Mouse (Mus musculus) B cell, adult (primary cell): Measurements from ENCODE around the gene Kansl3. TPM values are rescaled to one million over a fixed set of nuclear protein-coding genes. Genes with fewer than 3 reads are reported as not detected.

Experiments
- total RNA-seq: library from RNA; stranded (reverse); gene quantifications from 4 replicates; pipeline ENCODE4 v1.2.4, GENCODE M21; 2023; ENCODE audit not compliant: inconsistent age

Kansl3 gene
- total RNA-seq, result 69.6 to 83.9 TPM (median 80.0 TPM) in 4 replicates

GRCm38 (mm10) chr1:36368969-36369645 lies at the start of gene Kansl3:
Gene Kansl3 (minus strand): TSS chr1:36369181.

GRCm38 (mm10) chr1:36371934-36372845 lies 3.2 kb upstream of the Kansl3 start, which contains the start of gene Fer1l5:
Gene Fer1l5 (plus strand): TSS chr1:36372291.

GRCm38 (mm10) chr1:36307495-36308280 lies 61.3 kb downstream of the Kansl3 start, which contains the start of gene Arid5a:
Gene Arid5a (plus strand): TSS chr1:36307733.

Other genes with a start within 250 kb of the Kansl3 start
- gene Uggt1, start 124.5 kb downstream of the Kansl3 start, total RNA-seq, result 82.9 to 91.1 TPM (median 88.8 TPM) in 4 replicates
- 105 to 116 TPM (median 111 TPM) in 4 replicates for gene Neurl3, start 94.5 kb downstream of the Kansl3 start, total RNA-seq
- gene Arid5a, start 61.4 kb downstream of the Kansl3 start, total RNA-seq, result 220 to 243 TPM (median 242 TPM) in 4 replicates
- gene Fer1l5, start 3.1 kb upstream of the Kansl3 start, total RNA-seq, result not detected in 4 replicates
- 21.7 to 30.1 TPM (median 27.9 TPM) in 4 replicates for gene Lman2l, start 76.1 kb upstream of the Kansl3 start, total RNA-seq
- 22.1 to 27.2 TPM (median 23.3 TPM) in 4 replicates for gene Cnnm4, start 102.4 kb upstream of the Kansl3 start, total RNA-seq
- gene Cnnm3, start 142.7 kb upstream of the Kansl3 start, total RNA-seq, result 26.6 to 32.0 TPM (median 28.4 TPM) in 4 replicates
- gene Ankrd23, start 167.7 kb upstream of the Kansl3 start, total RNA-seq, result 19.6 to 24.1 TPM (median 20.9 TPM) in 4 replicates
- not detected in 4 replicates for gene Gm42417, start 170.2 kb upstream of the Kansl3 start, total RNA-seq
- 18.0 to 21.8 TPM (median 19.2 TPM) in 4 replicates for gene Ankrd39, start 178.3 kb upstream of the Kansl3 start, total RNA-seq
- gene Sema4c, start 189.2 kb upstream of the Kansl3 start, total RNA-seq, result 0.93 TPM in 1 of 4 replicates, not detected in the others